Mouse (Mus musculus): ENCODE data around the gene Fam120a. TPM values are rescaled to one million over a fixed set of nuclear protein-coding genes. Genes with fewer than 3 reads are reported as not detected.

The Fam120a gene
- polyA plus RNA-seq, 1 experiment: 10.8 TPM

DNA sequence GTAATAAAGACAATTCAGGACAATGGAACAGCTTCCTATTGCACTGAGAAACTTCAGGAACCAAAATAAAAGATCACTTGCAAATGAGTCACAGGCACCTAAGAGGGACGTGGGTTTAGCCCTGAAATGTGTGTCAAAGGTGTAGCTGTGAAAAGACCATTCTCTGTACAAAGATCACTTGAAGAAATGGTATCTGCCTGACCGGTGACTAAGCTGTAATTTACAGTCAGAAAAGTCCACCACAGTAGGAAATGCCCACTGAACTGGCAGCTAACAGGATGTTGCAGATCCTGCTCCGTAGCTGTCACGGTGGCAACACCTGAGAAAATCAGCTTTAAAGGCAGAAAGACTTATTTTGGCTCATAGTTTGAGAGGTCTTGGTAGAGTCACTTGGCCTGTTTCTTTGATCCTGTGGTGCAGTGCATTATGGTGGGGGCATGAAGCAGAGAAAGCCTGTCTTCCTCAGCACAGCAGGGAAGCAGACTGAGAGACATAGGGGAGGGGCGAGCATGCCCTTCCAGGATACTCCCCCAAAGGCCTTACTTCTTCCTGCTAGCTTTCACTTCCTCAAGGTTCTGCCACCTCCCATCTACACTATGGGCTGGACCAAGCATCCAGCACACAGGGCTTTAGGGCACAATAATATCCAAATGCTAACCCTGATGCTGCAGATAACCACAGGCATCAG lies 125.8 kb downstream of the Fam120a start:
- Histone ChIP-seq H3K27me3 (ENCODE audit: control insufficient read depth) (no peaks in the 10 kb centered on the region), H3K36me3 (ENCODE audit: control insufficient read depth) (peaks cover 5% of the 10 kb centered on the region; the same call in 1 of the 2 replicates), H3K9me3 (ENCODE audit: control insufficient read depth, low read length) (no peaks in the 10 kb centered on the region), H3K4me1 (ENCODE audit: control insufficient read depth) (peaks cover 44% of the 10 kb centered on the region), H3K4me3 (replicated peaks) (no peak overlapping the region)
- TF ChIP-seq TAL1 (IDR thresholded peaks at IDR 0.05; ENCODE audit: low read length) (no peak), GATA1 (IDR thresholded peaks at IDR 0.05; ENCODE audit: low read length) (no peak)

DNA sequence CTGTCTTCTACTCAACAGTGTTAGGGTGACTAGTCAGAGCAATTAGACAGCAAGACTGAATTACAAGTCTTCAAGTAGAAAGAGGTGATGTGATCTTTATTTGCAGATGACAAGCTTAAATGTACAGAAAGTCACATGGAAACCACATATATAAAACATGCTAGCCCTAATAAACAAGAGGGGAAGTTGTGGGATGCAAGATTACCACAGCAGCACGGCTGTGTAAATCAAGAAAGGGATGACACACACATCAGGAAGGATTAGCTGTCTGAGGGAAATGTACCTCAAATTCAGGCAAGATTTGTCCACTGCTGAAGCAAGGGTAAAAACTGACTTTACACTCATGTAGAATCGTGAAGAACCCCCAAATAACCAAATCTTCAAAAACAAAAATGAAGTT lies 129.5 kb downstream of the Fam120a start:
- Histone ChIP-seq H3K36me3 (ENCODE audit: control insufficient read depth) (peaks cover 22% of the 10 kb centered on the region), H3K4me1 (ENCODE audit: control insufficient read depth) (peaks cover 40% of the 10 kb centered on the region), H3K4me3 (replicated peaks) (no peak overlapping the region), H3K9me3 (ENCODE audit: control insufficient read depth, low read length) (no peaks in the 10 kb centered on the region), H3K27me3 (ENCODE audit: control insufficient read depth) (no peaks in the 10 kb centered on the region)
- TF ChIP-seq GATA1 (IDR thresholded peaks at IDR 0.05; ENCODE audit: low read length) (no peak), TAL1 (IDR thresholded peaks at IDR 0.05; ENCODE audit: low read length) (no peak)

DNA sequence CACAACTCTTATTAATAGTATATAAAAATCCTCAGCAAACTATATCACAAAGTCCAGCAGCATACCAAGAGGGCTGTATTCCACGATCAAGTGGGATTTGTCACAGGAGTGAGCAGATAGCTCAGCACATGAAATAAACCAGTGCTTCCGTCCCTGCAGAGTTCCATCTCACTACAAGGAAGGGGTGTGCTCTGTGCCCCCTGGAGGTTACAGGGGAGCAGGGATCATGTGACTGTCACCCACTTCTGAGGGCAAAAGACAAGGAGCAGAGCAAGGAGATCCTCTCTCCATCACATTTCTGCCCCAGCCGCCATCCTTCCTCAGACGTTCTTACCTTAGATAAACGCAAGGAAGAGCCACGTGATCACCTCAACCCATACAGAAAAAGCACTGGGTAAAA lies 130.3 kb downstream of the Fam120a start:
- H3K4me1 ChIP-seq (ENCODE audit: control insufficient read depth): peaks cover 38% of the 10 kb centered on the region
- H3K27me3 ChIP-seq (ENCODE audit: control insufficient read depth): no peaks in the 10 kb centered on the region
- no peak overlapping the region for H3K4me3 ChIP-seq (replicated peaks)
- peaks cover 29% of the 10 kb centered on the region for H3K36me3 ChIP-seq (ENCODE audit: control insufficient read depth)
- TF ChIP-seq GATA1 (IDR thresholded peaks at IDR 0.05; ENCODE audit: low read length): no peak
- TF ChIP-seq TAL1 (IDR thresholded peaks at IDR 0.05; ENCODE audit: low read length): no peak
- H3K9me3 ChIP-seq (ENCODE audit: control insufficient read depth, low read length): no peaks in the 10 kb centered on the region

DNA sequence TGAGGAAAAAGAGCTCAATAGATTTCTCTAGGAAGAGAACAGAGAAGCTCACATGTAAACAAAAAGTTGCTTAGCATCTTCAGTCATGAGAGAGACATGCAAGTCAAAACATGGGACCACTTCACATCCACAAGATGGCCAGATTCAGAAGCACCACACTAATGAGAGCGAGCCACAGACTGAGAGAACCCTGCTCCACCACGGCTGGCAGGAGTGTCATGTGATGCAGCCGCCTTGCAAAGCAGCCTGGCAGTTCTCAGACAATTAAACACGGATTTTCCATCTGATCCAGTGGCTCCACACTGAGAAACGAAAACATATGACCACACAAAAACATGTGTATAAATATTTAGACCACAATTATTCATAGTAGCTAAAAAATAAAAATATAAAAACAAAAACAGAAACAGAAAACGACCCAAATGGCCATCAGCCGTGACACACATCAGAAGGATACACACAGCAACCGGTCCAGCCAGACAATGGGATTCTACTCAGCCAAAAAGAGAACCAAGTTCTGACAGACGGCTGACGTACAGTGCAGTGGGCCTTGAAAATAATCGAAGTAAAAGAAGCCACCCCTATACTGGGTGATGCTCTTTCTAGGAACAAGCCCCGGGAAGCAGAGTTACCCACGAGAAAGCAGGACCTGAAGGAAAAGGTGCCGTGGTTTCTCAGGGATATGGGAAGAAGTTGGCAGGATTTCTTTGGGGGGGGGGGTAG lies 137.1 kb downstream of the Fam120a start:
- no peaks in the 10 kb centered on the region for H3K9me3 ChIP-seq (ENCODE audit: control insufficient read depth, low read length)
- H3K36me3 ChIP-seq (ENCODE audit: control insufficient read depth): peaks cover 80% of the 10 kb centered on the region

DNA sequence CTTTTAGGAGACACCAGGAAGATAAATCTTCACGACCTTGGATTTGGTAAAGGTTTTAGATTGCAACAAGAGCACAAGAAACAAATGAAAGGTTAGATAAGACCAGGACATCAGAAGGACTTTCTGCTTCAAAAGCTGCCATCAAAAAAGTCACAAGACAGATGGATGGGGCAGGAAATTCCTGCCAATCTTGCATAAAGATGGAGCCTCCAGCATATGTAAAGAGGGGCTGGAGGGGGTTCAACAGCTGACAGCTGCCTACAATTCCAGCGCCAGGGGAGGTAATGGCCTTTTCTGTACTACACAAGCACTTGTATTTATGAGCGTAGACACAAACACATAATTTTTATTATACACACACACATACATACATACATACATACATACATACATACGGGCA lies 138.0 kb downstream of the Fam120a start:
- peaks cover 83% of the 10 kb centered on the region for H3K36me3 ChIP-seq (ENCODE audit: control insufficient read depth)
- no peaks in the 10 kb centered on the region for H3K9me3 ChIP-seq (ENCODE audit: control insufficient read depth, low read length)
- TF ChIP-seq GATA1 (IDR thresholded peaks at IDR 0.05; ENCODE audit: low read length): no peak
- TF ChIP-seq TAL1 (IDR thresholded peaks at IDR 0.05; ENCODE audit: low read length): no peak
- H3K27me3 ChIP-seq (ENCODE audit: control insufficient read depth): no peaks in the 10 kb centered on the region
- no peaks in the 10 kb centered on the region for H3K4me1 ChIP-seq (ENCODE audit: control insufficient read depth)
- H3K4me3 ChIP-seq (replicated peaks): no peak overlapping the region

More for the DNA sequence above, 137.1 kb downstream of the Fam120a start:
- Histone ChIP-seq H3K27me3 (ENCODE audit: control insufficient read depth) (no peaks in the 10 kb centered on the region), H3K4me1 (ENCODE audit: control insufficient read depth) (peaks cover 4% of the 10 kb centered on the region; the same call in 1 of the 2 replicates), H3K4me3 (replicated peaks) (no peak overlapping the region)
- TF ChIP-seq GATA1 (IDR thresholded peaks at IDR 0.05; ENCODE audit: low read length): no peak
- no peak for TF ChIP-seq TAL1 (IDR thresholded peaks at IDR 0.05; ENCODE audit: low read length)

Other genes starting within 250 kb of the Fam120a start
- gene Phf2, start 96.9 kb downstream of the Fam120a start, polyA plus RNA-seq (2012): 2.9 and 3.1 TPM in 2 replicates
- gene Wnk2, start 180.0 kb upstream of the Fam120a start, polyA plus RNA-seq (2012): not detected in 2 replicates
- 1.8 and 1.9 TPM in 2 replicates for gene Ninj1, start 219.5 kb upstream of the Fam120a start, polyA plus RNA-seq (2012)
- gene Card19, start 248.0 kb upstream of the Fam120a start, polyA plus RNA-seq (2012): 0.32 and 0.67 TPM in 2 replicates

Measured in erythroblast, embryonic 14.5 days (primary cell).